Mouse (Mus musculus): ENCODE results near the gene Kcnk1. TPM values are rescaled to one million over a fixed set of nuclear protein-coding genes. Genes with fewer than 3 reads are reported as not detected.

Gene Kcnk1
- polyA plus RNA-seq (2014; fragmentation: Illumina TruSeq; extraction: RNeasy Lipid Tissue Mini Kit (QIAGEN cat#74804); ENCODE audit: low read depth, low replicate concordance), result 0.26 TPM

DNA sequence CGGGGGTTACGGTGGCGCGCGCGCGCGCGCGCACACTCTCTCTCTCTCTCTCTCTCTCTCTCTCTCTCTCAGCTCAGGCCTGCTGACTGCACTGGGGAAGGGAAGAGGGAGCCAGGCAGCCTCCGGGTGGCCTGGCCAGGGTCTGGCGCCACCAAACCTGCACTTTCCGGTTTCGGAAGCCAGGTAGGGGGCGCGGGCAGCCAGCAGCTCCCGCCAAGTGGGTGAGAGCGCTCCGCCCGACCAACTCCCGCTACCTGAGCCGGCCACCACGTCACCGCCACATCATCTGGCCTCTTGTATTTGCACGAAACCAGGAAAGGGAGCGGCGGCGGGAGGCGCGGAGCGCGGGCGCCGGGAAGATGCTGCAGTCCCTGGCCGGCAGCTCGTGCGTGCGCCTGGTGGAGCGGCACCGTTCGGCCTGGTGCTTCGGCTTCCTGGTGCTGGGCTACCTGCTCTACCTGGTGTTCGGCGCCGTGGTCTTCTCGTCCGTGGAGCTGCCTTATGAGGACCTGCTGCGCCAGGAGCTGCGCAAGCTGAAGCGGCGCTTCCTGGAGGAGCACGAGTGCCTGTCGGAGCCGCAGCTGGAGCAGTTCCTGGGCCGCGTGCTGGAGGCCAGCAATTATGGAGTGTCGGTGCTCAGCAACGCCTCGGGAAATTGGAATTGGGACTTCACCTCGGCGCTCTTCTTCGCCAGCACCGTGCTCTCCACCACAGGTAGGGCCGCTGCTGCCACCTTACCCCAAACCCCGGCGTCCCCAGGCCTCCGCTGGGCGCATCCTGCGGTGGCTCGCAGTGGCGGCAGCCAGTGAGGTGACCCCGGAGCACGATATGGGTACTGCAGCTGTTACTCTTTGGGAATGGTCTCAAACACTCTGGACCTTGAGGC, at the start of gene Kcnk1:
Kcnk1 (plus strand) TSS at position 70 of the 886 bp plus-strand sequence.

Other genes starting within 250 kb of the Kcnk1 start
- 0.76 TPM for gene Pcnx2, start 96.9 kb upstream of the Kcnk1 start, polyA plus RNA-seq (2014; fragmentation: Illumina TruSeq; extraction: RNeasy Lipid Tissue Mini Kit (QIAGEN cat#74804); ENCODE audit: low read depth, low replicate concordance)
- 0.68 TPM for gene Map3k21, start 84.7 kb upstream of the Kcnk1 start, polyA plus RNA-seq (2014; fragmentation: Illumina TruSeq; extraction: RNeasy Lipid Tissue Mini Kit (QIAGEN cat#74804); ENCODE audit: low read depth, low replicate concordance)